Mouse (Mus musculus) embryonic facial prominence, embryonic 11.5 days (tissue): Measurements from ENCODE around the gene Parp3. TPM values are rescaled to one million over a fixed set of nuclear protein-coding genes. Genes with fewer than 3 reads are reported as not detected.

Source experiments
- ATAC-seq: fragments of 200-750 bp; cut with Nextera tagmentation; replicated peaks from 2 replicates; pipeline ENCODE4 v1.8.0; 2017; ENCODE audit warnings: low read depth; ENCODE audit not compliant: insufficient number of reproducible peaks, low FRiP score, low TSS enrichment
- DNase-seq: peaks from one replicate; pipeline ENCODE4 v3.0.0-alpha.2; 2015; ENCODE audit warnings: low spot score
- H3K27ac ChIP-seq: fragments of 300-500 bp; sonication (generic); replicated peaks from 2 replicates; pipeline ENCODE4 v1.5.1; 2014; ENCODE audit warnings: mild to moderate bottlenecking, low read depth, low read length, control low read depth
- H3K27me3 ChIP-seq: fragments of 300-500 bp; sonication (generic); 2 replicates; pipeline ENCODE4 v1.6.1; 2014; ENCODE audit warnings: mild to moderate bottlenecking, low read length, moderate library complexity, mixed read lengths; ENCODE audit not compliant: control insufficient read depth, insufficient read depth
- H3K36me3 ChIP-seq: fragments of 300-500 bp; sonication (generic); replicated peaks from 2 replicates; pipeline ENCODE4 v1.6.1; 2014; ENCODE audit warnings: low read depth, mild to moderate bottlenecking, low read length, moderate library complexity, mixed read lengths; ENCODE audit not compliant: control insufficient read depth, insufficient read depth
- H3K4me1 ChIP-seq: fragments of 300-500 bp; sonication (generic); 2 replicates; pipeline ENCODE4 v1.6.1; 2014; ENCODE audit warnings: low read length, mixed read lengths; ENCODE audit not compliant: control insufficient read depth, insufficient read depth
- H3K4me2 ChIP-seq: fragments of 300-500 bp; sonication (generic); 2 replicates; pipeline ENCODE4 v1.6.1; 2014; ENCODE audit warnings: low read depth, mild to moderate bottlenecking, control low read depth, low read length, moderate library complexity
- H3K4me3 ChIP-seq: fragments of 300-500 bp; sonication (generic); 2 replicates; pipeline ENCODE4 v1.5.1; 2014; ENCODE audit warnings: low read depth, low read length, control low read depth
- H3K9ac ChIP-seq: fragments of 300-500 bp; sonication (generic); replicated peaks from 2 replicates; pipeline ENCODE4 v1.6.1; 2014; ENCODE audit warnings: mild to moderate bottlenecking, control low read depth, low read length
- H3K9me3 ChIP-seq: fragments of 300-500 bp; sonication (generic); replicated peaks from 2 replicates; pipeline ENCODE4 v1.6.1; 2016; ENCODE audit warnings: mild to moderate bottlenecking, low read length, inconsistent platforms, mixed read lengths; ENCODE audit not compliant: control insufficient read depth
- WGBS: fragments of 180-500 bp; shearing (Covaris S2); extraction: QIAGEN DNeasy Blood & Tissue Kit; methylation state at CpG from one replicate; pipeline ENCODE4 v1.1.7; 2014; 5-methylcytosine and 5-hydroxymethylcytosine counted together
- polyA plus RNA-seq: library from polyadenylated mRNA; unstranded; fragments of >200 nt; fragmentation: Nextera tagmentation; extraction: Ambion mirVana; gene quantifications from 2 replicates; pipeline ENCODE4 v1.2.1, GENCODE M21; 2014

Gene Parp3
- polyA plus RNA-seq, 1 experiment from 2014 or later, result 1.9 TPM

DNA sequence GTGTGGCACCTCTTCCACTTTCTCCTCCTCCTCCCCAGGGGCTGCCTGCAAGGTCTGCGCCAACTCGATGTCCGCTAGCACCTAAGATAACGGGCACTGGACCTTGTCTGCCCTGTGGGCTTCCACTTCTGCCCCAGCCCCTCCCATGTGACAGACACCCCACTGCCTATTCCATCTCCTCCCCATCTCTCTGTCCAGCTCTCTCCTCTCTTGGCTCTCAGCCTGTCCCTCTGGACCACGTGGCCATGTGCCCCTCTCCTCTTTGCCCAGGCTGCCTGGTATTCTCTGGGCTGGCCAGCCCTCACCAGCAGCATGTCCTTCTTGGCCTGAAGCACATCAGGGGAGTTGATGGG lies 3.0 kb downstream of the Parp3 start:
- H3K4me2 ChIP-seq, result no peak overlapping the region
- H3K27ac ChIP-seq, result no peak overlapping the region
- H3K9ac ChIP-seq, result peak overlapping the region; percentile 32; the same call in 1 of the 2 replicates
- 69% methylated on average over 5 of the region's 5 CpGs for WGBS
- H3K4me1 ChIP-seq, result peaks cover 10% of the 10 kb centered on the region
- ATAC-seq (no peak), DNase-seq (no peak)
- no peaks in the 10 kb centered on the region for H3K36me3 ChIP-seq
- H3K27me3 ChIP-seq, result no peaks in the 10 kb centered on the region
- no peak overlapping the region for H3K4me3 ChIP-seq
- H3K9me3 ChIP-seq, result no peaks in the 10 kb centered on the region

DNA sequence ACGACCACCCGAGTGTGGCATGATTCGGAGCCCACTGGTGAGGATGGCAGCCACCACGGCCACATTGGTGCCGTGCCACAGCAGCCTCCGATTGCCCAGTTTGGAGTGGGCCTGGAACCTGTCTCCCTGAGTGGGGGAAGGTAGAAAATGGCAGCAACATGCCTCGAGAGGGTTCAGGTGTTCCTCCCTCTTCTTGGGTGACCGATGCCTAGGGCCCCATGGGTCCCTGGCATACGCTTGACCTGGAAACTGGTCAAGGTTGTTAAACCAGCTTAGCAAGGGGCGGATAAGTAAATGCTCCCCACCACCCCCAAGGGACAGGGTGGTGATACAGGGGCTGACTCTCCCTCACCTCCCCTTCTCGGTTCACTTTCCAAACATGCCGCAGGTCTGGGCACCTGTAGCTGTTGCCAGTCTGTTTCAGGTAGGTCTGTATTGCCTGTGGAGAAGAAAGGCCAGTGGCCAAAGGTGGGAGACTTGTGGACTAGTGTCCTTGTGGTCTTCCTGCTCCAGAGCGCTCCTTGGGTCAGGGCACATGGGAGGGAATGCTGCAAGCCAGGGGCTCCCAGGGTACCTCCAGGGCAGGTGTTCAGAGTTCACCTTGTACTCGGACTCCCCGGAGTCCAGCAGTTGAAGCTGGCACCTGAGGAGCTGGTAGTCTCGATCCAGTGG lies 3.5 kb downstream of the Parp3 start:
- peaks cover 10% of the 10 kb centered on the region for H3K4me1 ChIP-seq
- no peak overlapping the region for H3K4me3 ChIP-seq
- 93% methylated on average over 16 of the region's 16 CpGs for WGBS
- H3K4me2 ChIP-seq, result no peak overlapping the region
- no peak for DNase-seq
- H3K9me3 ChIP-seq, result no peaks in the 10 kb centered on the region
- H3K9ac ChIP-seq, result no peak overlapping the region
- H3K27me3 ChIP-seq, result no peaks in the 10 kb centered on the region
- no peaks in the 10 kb centered on the region for H3K36me3 ChIP-seq
- no peak for ATAC-seq
- H3K27ac ChIP-seq, result no peak overlapping the region

DNA sequence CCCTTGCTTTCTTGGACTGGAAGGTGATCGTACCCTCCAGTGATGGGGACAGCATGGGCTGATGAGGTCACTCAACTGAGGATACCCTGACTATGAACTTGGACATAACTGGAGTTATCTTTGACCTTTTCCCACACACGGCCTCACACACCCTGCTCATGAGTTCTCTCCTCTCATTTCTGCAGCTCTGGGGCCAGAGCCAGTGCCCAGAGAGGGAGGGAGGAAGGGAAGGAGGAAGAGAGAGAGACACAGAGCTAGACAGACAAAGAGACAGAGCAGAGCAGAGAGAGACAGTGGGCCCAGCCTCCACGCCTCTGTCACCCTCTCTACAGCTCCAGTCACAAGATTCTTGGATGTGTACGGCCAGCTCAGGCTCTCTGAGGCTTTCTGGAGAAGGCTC lies 4.4 kb downstream of the Parp3 start:
- ATAC-seq (no peak), DNase-seq (no peak)
- no peaks in the 10 kb centered on the region for H3K9me3 ChIP-seq
- H3K27me3 ChIP-seq, result no peaks in the 10 kb centered on the region
- no peak overlapping the region for H3K27ac ChIP-seq
- no peaks in the 10 kb centered on the region for H3K36me3 ChIP-seq
- H3K9ac ChIP-seq, result no peak overlapping the region
- no peak overlapping the region for H3K4me3 ChIP-seq
- H3K4me2 ChIP-seq, result no peak overlapping the region
- peaks cover 10% of the 10 kb centered on the region for H3K4me1 ChIP-seq
- WGBS, result 63% methylated on average over 4 of the region's 4 CpGs

DNA sequence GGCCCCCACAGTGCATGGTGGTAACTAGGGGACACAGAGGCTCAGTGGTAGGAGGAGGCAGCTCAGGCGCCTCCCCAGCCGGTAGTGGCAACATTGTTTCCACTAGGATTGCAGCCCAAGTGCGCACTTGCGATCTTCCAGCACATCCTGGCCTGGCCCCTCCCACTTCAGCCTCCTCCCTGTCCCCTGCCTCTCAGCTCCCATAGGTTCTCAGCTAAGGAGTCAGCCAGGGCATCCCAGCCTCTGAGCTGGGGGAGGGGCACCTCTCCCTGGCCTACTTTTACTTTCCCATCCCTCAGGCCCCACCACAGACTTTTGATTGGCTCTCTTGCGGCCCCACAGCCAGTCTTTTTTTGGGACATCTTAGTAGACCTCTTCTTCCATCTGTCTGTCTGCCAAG lies 4.9 kb downstream of the Parp3 start:
- Histone ChIP-seq H3K4me2 (no peak overlapping the region), H3K9ac (peak overlapping the region; percentile 1; the same call in 1 of the 2 replicates), H3K27ac (no peak overlapping the region), H3K36me3 (no peaks in the 10 kb centered on the region), H3K27me3 (no peaks in the 10 kb centered on the region), H3K4me3 (no peak overlapping the region), H3K9me3 (no peaks in the 10 kb centered on the region), H3K4me1 (peaks cover 10% of the 10 kb centered on the region)
- DNase-seq (peak; percentile 64), ATAC-seq (no peak)
- 6% methylated on average over 5 of the region's 5 CpGs for WGBS

DNA sequence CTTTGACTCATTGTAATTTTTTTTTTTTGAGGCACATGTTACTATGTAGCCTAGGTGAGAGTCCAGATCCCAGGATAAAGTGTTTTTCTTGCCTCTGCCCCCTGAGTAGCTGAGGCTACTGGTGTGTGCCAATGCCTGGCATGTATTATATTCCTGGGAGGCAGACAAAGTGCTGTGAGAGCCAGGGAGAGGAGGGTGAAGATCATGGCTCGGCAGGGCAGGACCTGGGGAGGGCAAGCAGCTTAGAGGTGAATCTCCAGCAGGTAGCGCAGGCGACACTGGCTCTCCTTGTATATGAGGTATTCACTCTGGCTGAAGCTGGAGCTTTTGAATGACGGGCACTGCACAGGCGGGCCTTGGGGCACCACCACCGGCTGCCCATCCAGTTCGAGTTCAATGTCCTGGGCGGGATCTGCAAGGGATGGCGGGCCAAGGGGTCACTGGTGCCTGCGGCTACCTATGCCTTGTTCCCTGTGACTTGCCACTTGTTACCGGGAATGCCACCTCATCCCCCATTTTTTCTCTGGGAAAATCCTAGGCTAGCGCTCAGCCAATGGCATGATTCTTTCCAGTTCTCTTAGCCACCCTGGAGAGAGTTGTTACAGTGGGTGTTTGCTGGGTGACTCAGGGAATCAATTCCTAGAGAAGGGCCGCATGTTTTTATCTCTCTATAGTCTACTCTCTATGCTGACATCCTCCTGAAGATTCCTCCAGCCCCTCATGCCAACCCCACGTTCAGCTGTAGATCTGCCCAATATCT lies 5.6 kb downstream of the Parp3 start:
- Histone ChIP-seq H3K36me3 (no peaks in the 10 kb centered on the region), H3K4me3 (no peak overlapping the region), H3K4me1 (peaks cover 5% of the 10 kb centered on the region), H3K27ac (no peak overlapping the region), H3K27me3 (no peaks in the 10 kb centered on the region), H3K9me3 (no peaks in the 10 kb centered on the region), H3K9ac (no peak overlapping the region), H3K4me2 (no peak overlapping the region)
- DNase-seq (no peak), ATAC-seq (no peak)
- 57% methylated on average over 14 of the region's 14 CpGs for WGBS

DNA sequence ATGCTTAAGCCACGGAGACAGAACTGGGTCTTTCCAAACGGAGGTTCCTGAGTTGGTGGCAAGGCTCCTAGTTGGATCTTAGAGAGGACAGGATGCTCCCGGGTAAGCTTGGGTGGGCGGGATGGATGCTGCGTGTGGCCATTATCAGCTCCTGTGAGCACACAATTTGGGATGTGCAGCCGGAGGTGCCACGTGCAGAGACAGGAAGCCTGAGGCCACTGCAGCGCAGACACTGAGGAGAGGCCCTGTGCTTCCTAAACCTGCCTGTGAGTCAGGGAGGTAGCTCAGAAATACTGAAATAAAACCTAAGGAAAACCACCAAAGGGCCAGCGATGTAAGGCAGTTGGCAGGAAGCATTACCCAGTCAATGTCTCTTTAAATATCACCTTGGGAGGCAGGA lies 7.0 kb downstream of the Parp3 start:
- H3K4me1 ChIP-seq, result peaks cover 12% of the 10 kb centered on the region
- no peak overlapping the region for H3K9ac ChIP-seq
- no peak overlapping the region for H3K4me3 ChIP-seq
- DNase-seq, result no peak
- no peak for ATAC-seq
- H3K27ac ChIP-seq, result no peak overlapping the region
- no peaks in the 10 kb centered on the region for H3K9me3 ChIP-seq
- no peak overlapping the region for H3K4me2 ChIP-seq
- 58% methylated on average over 9 of the region's 9 CpGs for WGBS
- no peaks in the 10 kb centered on the region for H3K27me3 ChIP-seq
- H3K36me3 ChIP-seq, result no peaks in the 10 kb centered on the region

DNA sequence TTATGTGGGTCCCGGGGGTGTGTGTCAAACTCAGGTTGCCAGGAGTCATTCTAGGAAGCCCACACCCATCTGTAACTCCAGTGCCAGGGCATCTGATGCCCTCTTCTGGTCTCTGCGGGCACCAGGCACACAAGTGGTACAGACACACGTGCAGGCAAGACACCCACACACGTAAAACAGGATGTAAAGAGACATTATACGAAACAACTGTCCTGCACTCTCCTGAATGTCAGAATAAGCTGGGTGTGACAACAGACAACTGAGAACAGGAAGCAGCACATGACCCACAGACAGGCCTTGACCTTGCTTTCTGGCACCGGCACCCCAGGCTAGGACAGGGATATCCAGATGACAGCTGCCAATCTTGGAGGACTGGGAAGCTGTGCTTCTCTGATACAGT lies 7.4 kb downstream of the Parp3 start:
- no peak overlapping the region for H3K9ac ChIP-seq
- DNase-seq, result no peak
- no peak overlapping the region for H3K4me3 ChIP-seq
- H3K27ac ChIP-seq, result no peak overlapping the region
- H3K27me3 ChIP-seq, result no peaks in the 10 kb centered on the region
- no peak overlapping the region for H3K4me2 ChIP-seq
- H3K4me1 ChIP-seq, result peaks cover 7% of the 10 kb centered on the region; the same call in 1 of the 2 replicates
- H3K36me3 ChIP-seq, result no peaks in the 10 kb centered on the region
- no peak for ATAC-seq
- WGBS, result 60% methylated on average over 6 of the region's 6 CpGs
- no peaks in the 10 kb centered on the region for H3K9me3 ChIP-seq

DNA sequence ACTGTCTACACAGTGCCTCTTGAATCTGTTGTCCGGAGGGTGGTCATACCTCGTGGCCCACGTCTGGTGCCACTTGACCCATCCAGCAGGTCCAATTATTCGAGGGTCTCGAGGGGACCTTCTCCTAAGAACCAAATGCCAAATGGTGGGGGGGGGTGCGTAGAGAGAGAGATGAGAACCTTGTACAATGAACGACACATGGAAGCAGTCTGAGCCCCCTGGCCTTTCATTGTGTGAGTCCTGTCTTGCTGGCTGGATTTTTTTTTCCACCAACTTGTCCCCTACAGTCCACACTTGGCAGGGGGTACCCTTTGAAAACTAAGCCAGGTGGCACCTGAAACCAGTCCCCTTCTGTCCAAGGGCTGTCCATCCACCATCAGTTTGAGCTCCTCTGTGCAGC lies 9.0 kb downstream of the Parp3 start:
- H3K4me1 ChIP-seq, result peaks cover 7% of the 10 kb centered on the region; the same call in 1 of the 2 replicates
- no peaks in the 10 kb centered on the region for H3K27me3 ChIP-seq

More for the DNA sequence above, 9.0 kb downstream of the Parp3 start:
- ATAC-seq, result no peak
- 80% methylated on average over 7 of the region's 7 CpGs for WGBS
- Histone ChIP-seq H3K9ac (no peak overlapping the region), H3K36me3 (peaks cover 6% of the 10 kb centered on the region), H3K4me3 (no peak overlapping the region), H3K4me2 (no peak overlapping the region), H3K27ac (no peak overlapping the region), H3K9me3 (no peaks in the 10 kb centered on the region)
- no peak for DNase-seq
